Mouse (Mus musculus) testis, adult 2 months (tissue): ENCODE measurements around the gene Grin2c.

ENCODE experiments used
- CTCF ChIP-seq: fragments of 200-500 bp; IDR thresholded peaks from 2 replicates; pipeline ENCODE4 v1.5.1; 2012; ENCODE audit warnings: low read depth, mild to moderate bottlenecking, inconsistent platforms, low read length, moderate library complexity; ENCODE audit not compliant: control insufficient read depth, insufficient read depth, insufficient replicate concordance
- POLR2A ChIP-seq: fragments of 200-500 bp; IDR thresholded peaks from 2 replicates; pipeline ENCODE4 v1.6.1; 2012; ENCODE audit warnings: low read depth, mild to moderate bottlenecking, inconsistent platforms, low read length, moderate library complexity; ENCODE audit not compliant: control insufficient read depth

- TF ChIP-seq CTCF (no peak), POLR2A (no peak)
Measured at GRCm38 (mm10) chr11:115306863-115307262, 39.8 kb upstream of the Grin2c start, which contains the start of gene Otop2.
